Mouse (Mus musculus) liver, postnatal 0 days (tissue): ENCODE data around the gene Slit3. TPM values are rescaled to one million over a fixed set of nuclear protein-coding genes. Genes with fewer than 3 reads are reported as not detected.

Experiments
- ATAC-seq: fragments of 200-750 bp; cut with Nextera tagmentation; 2 replicates; pipeline ENCODE4 v1.8.0; 2017; ENCODE audit warnings: mild to moderate bottlenecking, moderate library complexity
- DNase-seq: peaks from one replicate; pipeline ENCODE4 v3.0.0-alpha.2; 2016
- H3K27ac ChIP-seq: fragments of 300-500 bp; sonication (generic); 2 replicates; pipeline ENCODE4 v1.5.1; 2014; ENCODE audit warnings: antibody characterized with exemption, moderate library complexity, mild to moderate bottlenecking, low read depth
- H3K27me3 ChIP-seq: fragments of 300-500 bp; sonication (generic); 2 replicates; pipeline ENCODE4 v1.6.1; 2014; ENCODE audit warnings: low read length, control low read depth, mixed read lengths; ENCODE audit not compliant: insufficient read depth
- H3K36me3 ChIP-seq: fragments of 300-500 bp; sonication (generic); replicated peaks from 2 replicates; pipeline ENCODE4 v1.6.1; 2014; ENCODE audit warnings: mild to moderate bottlenecking, control low read depth, low read length, moderate library complexity, mixed read lengths; ENCODE audit not compliant: insufficient read depth
- H3K4me1 ChIP-seq: fragments of 300-500 bp; sonication (generic); 2 replicates; pipeline ENCODE4 v1.6.1; 2014; ENCODE audit warnings: antibody characterized with exemption, mild to moderate bottlenecking, control low read depth; ENCODE audit not compliant: insufficient read depth
- H3K4me2 ChIP-seq: fragments of 300-500 bp; sonication (generic); 2 replicates; pipeline ENCODE4 v1.6.1; 2014; ENCODE audit warnings: low read depth, mild to moderate bottlenecking, low read length, moderate library complexity, mixed read lengths
- H3K4me3 ChIP-seq: fragments of 300-500 bp; sonication (generic); 2 replicates; pipeline ENCODE4 v1.5.1; 2014; ENCODE audit warnings: low read depth, low read length
- H3K9ac ChIP-seq: fragments of 300-500 bp; sonication (generic); replicated peaks from 2 replicates; pipeline ENCODE4 v1.6.1; 2014; ENCODE audit warnings: mild to moderate bottlenecking, moderate library complexity
- H3K9me3 ChIP-seq: fragments of 300-500 bp; sonication (generic); 2 replicates; pipeline ENCODE4 v1.6.1; 2016; ENCODE audit warnings: mild to moderate bottlenecking, control low read depth, low read length, mixed read lengths
- CTCF ChIP-seq: sonication (generic); IDR thresholded peaks from 2 replicates; pipeline ENCODE4 v1.5.1; 2016; ENCODE audit warnings: antibody characterized with exemption, low read depth
- EP300 ChIP-seq: IDR thresholded peaks from 2 replicates; pipeline ENCODE4 v1.6.1; 2016; ENCODE audit warnings: antibody characterized with exemption, low read depth, mild to moderate bottlenecking
- WGBS: fragments of 180-500 bp; shearing (Covaris S2); extraction: QIAGEN DNeasy Blood & Tissue Kit; methylation state at CpG from one replicate; pipeline ENCODE4 v1.1.7; 2014; ENCODE audit not compliant: insufficient replicate concordance; 5-methylcytosine and 5-hydroxymethylcytosine counted together
- polyA plus RNA-seq: library from polyadenylated mRNA; unstranded; fragments of >200 nt; fragmentation: Nextera tagmentation; extraction: Ambion mirVana; gene quantifications from 2 replicates; pipeline ENCODE4 v1.2.1, GENCODE M21; 2015

Slit3 gene
- polyA plus RNA-seq, 1 experiment from 2014 or later = 0.20 TPM

GRCm38 (mm10) chr11:35318433-35319020 lies 197.5 kb downstream of the Slit3 start:
- 82% methylated on average over 12 of the region's 12 CpGs for WGBS
- H3K9me3 ChIP-seq = no peaks in the 10 kb centered on the region

GRCm38 (mm10) chr11:35320518-35320917 lies 199.5 kb downstream of the Slit3 start:
- no peak overlapping the region for H3K4me2 ChIP-seq
- H3K27ac ChIP-seq = no peak overlapping the region
- no peak overlapping the region for H3K9ac ChIP-seq
- TF ChIP-seq CTCF (no peak), EP300 (no peak)
- H3K4me1 ChIP-seq = no peaks in the 10 kb centered on the region
- WGBS = 89% methylated on average over 2 of the region's 3 CpGs
- H3K36me3 ChIP-seq = no peaks in the 10 kb centered on the region
- H3K27me3 ChIP-seq = no peaks in the 10 kb centered on the region
- no peak for ATAC-seq
- H3K4me3 ChIP-seq = no peak overlapping the region
- H3K9me3 ChIP-seq = no peaks in the 10 kb centered on the region
- DNase-seq = no peak

More at GRCm38 (mm10) chr11:35318433-35319020, 197.5 kb downstream of the Slit3 start:
- Histone ChIP-seq H3K27me3 (no peaks in the 10 kb centered on the region), H3K9ac (no peak overlapping the region), H3K27ac (no peak overlapping the region), H3K4me2 (no peak overlapping the region), H3K36me3 (no peaks in the 10 kb centered on the region), H3K4me3 (no peak overlapping the region), H3K4me1 (no peaks in the 10 kb centered on the region)
- no peak for TF ChIP-seq CTCF
- no peak for TF ChIP-seq EP300
- DNase-seq (no peak), ATAC-seq (no peak)

GRCm38 (mm10) chr11:35324397-35324796 lies 203.4 kb downstream of the Slit3 start:
- Histone ChIP-seq H3K27ac (no peak overlapping the region), H3K9ac (no peak overlapping the region), H3K4me1 (no peaks in the 10 kb centered on the region), H3K4me2 (no peak overlapping the region), H3K36me3 (no peaks in the 10 kb centered on the region), H3K27me3 (no peaks in the 10 kb centered on the region), H3K9me3 (no peaks in the 10 kb centered on the region), H3K4me3 (no peak overlapping the region)
- DNase-seq (no peak), ATAC-seq (no peak)
- TF ChIP-seq CTCF (no peak), EP300 (no peak)
- WGBS = 41% methylated on average over 5 of the region's 5 CpGs

GRCm38 (mm10) chr11:35325131-35325995 lies 204.3 kb downstream of the Slit3 start:
- H3K9me3 ChIP-seq = no peaks in the 10 kb centered on the region
- no peaks in the 10 kb centered on the region for H3K4me1 ChIP-seq
- 46% methylated on average over 10 of the region's 10 CpGs for WGBS
- no peak overlapping the region for H3K4me3 ChIP-seq
- H3K36me3 ChIP-seq = no peaks in the 10 kb centered on the region
- H3K27ac ChIP-seq = no peak overlapping the region
- no peak overlapping the region for H3K9ac ChIP-seq
- ATAC-seq (no peak), DNase-seq (no peak)
- no peaks in the 10 kb centered on the region for H3K27me3 ChIP-seq
- TF ChIP-seq EP300 = no peak
- TF ChIP-seq CTCF = no peak
- H3K4me2 ChIP-seq = no peak overlapping the region

GRCm38 (mm10) chr11:35326346-35326745 lies 205.3 kb downstream of the Slit3 start:
- H3K4me3 ChIP-seq = no peak overlapping the region
- H3K36me3 ChIP-seq = no peaks in the 10 kb centered on the region
- DNase-seq (no peak), ATAC-seq (no peak)
- TF ChIP-seq EP300 = no peak
- no peak for TF ChIP-seq CTCF
- H3K9me3 ChIP-seq = no peaks in the 10 kb centered on the region
- H3K9ac ChIP-seq = no peak overlapping the region
- H3K27me3 ChIP-seq = no peaks in the 10 kb centered on the region
- 26% methylated on average over 3 of the region's 3 CpGs for WGBS
- no peaks in the 10 kb centered on the region for H3K4me1 ChIP-seq
- no peak overlapping the region for H3K4me2 ChIP-seq
- H3K27ac ChIP-seq = no peak overlapping the region

GRCm38 (mm10) chr11:35327899-35328298 lies 206.9 kb downstream of the Slit3 start:
- ATAC-seq (no peak), DNase-seq (no peak)
- no peak overlapping the region for H3K4me3 ChIP-seq
- H3K9me3 ChIP-seq = no peaks in the 10 kb centered on the region
- H3K4me1 ChIP-seq = no peaks in the 10 kb centered on the region
- H3K36me3 ChIP-seq = no peaks in the 10 kb centered on the region
- 68% methylated on average over 1 of the region's 1 CpGs for WGBS
- H3K9ac ChIP-seq = no peak overlapping the region
- no peak overlapping the region for H3K27ac ChIP-seq
- TF ChIP-seq EP300 (no peak), CTCF (0 out of 2 replicates have a peak, but pooled peaks have one; percentile 4)
- H3K4me2 ChIP-seq = no peak overlapping the region
- no peaks in the 10 kb centered on the region for H3K27me3 ChIP-seq
